Mouse (Mus musculus): ENCODE measurements at regions not wholly inside any gene's neighbourhood (a gene's known extent, or its start where the extent isn't known, plus 50 kb on each side); places are given as distances from the start of the nearest gene placed in this dataset.

DNA sequence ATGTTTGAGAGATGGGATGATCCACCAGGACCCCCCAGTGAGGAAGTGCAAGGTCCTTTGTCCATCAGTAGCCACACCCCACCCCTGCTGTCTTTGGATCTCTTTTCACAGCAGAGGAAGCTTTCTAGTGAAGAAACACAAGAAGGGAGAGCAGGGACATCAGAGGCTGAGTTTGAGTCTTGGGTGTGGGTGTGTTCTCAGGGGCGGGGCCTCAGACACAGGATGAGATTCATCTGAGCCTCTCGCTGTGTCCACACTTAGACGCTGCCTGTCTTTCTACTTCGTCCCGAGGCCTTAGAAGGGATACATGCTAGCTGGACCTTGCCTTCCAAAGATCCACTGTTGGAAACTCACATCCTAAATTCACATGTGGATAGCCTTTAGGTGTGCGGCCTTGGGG, 893.5 kb upstream of the Car8 start:
- DNase-seq, result no peak

DNA sequence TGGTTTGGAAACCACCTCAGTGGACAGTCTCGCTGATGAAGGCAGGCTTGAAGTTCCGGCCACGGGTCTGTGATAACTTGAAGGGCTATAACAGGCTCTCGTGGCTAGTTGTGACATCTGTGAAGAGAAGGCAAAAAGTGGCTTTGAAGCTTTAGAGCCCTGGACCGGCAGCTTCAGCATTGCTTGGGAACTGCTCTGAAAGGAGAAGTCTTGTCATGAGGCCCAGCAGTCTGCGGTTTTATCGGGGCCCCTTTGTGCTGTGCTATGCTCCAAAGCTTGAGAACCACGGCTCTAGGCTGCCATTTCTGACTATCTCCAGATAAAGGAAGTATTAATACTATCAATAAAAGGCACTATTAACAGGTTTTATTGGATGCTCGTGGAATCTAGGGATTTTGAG, 892.8 kb upstream of the Car8 start:
- DNase-seq, result no peak

DNA sequence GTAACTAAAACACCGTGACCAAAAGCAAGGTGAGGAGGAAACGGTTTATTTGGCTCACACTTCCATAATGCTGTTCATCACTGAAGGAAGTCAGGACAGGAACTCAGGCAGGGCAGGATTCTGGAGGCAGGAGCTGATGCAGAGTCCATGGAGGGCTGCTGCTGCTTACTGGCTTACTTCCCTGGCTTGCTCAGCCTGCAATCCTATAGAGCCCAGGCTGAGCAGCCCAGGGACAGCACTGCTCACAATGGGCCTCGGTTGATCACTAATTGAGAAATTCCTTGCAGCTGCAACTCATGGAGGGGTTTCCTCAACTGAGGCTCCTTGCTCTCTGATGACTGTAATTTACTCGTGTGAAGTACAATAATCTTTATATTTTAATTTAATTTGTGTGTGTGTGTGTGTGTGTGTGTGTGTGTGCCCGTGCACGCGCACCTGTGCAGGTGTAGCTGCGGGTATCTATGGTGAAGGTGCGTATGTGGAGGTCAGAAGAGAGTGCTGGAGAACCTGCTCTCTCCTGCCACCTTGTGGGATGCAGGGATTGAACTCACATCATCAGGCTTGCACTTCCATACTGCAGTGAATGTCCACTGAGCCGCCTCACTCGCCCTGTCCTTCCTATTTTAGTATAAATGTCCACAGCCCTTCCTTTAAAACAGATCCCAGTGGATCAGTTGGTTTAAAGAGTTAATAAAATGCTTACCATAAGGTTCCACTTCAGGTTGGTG, 886.6 kb upstream of the Car8 start:
- no peak for DNase-seq

DNA sequence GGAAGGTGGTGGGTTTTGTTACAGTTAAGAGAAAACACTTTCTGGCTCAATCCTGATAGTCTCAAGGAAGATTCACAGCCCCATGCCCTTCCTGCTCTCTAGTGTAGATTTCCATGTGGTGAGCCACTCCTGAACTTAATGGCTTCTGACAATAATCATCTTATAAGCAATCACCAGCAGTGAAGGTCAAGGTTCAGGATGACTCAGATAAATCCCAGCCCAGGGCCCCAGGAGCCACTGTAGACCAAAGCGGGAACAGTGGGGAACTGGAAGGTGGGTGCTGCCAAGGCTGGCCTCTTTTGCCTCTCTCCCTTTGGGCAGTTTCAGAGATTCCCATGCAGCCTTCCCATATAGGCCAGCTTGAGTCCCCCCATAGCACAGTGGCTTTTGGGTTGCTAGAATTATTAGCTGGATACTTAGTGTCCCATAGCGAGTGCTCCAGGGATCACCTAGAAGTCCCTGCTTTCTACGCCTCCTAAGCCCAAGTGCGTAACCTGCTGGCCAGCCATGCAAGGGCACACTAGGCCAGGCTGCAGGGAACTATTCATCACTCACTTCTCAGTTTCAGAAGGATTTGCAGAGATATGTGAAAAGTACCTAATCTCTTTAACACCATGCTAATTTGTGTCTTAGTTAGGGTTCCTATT, 885.9 kb upstream of the Car8 start:
- DNase-seq, result no peak

DNA sequence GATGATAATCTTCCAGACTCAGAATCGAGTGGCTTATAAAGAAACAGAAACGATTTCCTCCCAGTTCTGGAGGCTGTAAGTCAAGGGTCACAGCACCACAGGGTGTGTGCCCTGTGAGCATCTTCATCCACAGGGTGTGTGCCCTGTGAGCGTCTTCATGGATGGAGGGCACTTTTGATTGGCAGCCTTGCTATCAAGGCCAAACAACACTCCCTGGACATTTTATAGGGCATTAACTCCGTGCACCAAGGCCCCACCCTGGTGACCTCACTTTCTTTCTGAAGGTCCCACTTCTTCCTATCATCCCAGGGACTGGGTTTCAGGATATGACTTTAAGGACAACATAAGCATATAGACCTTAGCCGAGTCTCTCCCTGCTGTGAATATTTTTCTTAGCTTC, 885.3 kb upstream of the Car8 start:
- DNase-seq, result no peak

DNA sequence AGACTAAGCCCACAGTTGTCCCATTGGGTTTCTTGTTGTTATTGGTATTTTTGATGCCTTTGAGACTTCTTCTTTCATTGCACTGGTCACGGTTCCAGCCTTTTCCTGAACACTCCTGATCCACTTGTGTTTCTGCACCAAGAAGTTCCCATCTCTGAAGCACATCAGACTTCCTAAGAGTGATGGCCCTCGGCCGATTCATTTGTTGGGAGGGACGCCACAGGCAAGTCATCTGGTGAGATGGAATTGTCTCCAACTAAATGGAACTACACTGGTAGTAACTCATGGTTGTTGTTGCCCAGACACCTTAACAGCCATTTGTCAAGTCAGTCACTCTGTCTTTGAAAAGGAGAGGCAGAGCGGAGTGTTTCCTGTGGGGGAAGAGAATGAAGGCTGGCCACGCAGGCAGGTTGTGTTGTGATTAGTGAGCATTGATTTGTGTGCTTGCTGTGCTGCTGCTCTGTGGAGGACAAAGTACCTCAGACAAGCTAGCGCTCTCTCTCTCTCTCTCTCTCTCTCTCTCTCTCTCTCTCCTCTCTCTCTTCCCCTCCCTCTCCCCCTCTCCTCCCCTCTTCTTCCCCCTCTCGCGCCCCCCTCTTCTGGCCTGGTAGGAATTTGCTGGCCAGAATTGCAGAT, 884.7 kb upstream of the Car8 start:
- DNase-seq, result no peak

DNA sequence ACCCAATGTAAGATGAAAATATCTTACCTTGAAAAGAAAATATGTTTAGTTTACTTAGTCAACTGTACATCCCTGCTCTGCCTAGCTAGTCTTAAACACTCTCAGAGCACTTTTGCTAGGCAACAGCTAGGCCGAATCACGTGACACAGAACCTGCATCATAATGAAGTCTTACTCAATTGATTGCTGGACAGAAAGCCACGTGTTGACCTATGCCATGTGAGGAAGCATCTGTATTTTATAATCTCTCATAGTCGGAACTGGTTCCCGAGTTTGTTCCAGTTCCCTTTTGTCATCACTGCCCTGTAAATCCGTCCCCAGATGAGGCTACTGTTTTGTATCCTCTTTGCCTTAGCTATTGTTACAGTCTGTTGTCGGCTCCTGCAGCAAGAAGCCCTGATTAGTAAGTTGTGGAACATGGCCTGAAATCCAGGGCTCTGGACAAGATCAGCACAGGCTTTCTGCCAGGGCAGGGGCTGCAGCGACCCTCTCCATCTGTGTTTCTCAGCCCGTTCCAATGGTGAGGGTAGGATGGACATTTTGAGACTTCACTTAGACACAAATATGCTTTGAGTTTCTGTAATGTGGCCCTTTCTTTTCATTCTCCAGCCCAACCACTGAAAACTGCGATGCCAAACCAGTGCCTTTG, 883.9 kb upstream of the Car8 start:
- DNase-seq, result no peak

DNA sequence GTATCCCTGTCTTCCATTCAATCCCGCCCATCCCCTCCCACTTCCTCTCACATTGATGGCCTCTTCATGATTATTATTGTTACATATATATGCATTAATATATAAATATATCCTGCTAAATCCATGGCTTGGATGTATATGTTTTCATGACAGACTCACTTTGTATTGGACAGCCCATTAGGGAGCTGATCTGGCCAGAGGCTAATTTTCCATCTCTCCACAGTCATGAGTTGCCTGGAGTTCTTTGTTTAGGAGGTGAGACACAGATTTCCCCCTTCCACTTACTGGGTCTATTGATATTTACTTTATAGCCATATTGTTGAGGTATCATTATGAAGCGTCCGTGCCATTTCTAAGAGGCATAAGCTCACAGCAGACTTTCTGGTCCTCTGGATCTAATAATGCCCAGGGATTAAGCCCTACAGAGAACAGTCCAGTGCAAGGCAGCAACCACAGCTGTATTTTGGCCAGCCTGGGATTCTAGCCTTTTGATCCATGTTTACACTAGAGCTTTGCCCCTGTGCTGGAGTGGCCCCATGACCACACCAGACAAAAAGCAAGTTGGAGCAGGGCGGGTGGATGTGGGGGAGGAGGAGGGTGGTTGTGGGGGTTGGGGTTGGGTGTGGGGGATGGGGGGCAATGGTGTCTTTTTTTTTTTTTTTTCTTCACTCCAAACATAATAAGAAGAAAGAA, 878.3 kb upstream of the Car8 start:
- DNase-seq, result no peak

DNA sequence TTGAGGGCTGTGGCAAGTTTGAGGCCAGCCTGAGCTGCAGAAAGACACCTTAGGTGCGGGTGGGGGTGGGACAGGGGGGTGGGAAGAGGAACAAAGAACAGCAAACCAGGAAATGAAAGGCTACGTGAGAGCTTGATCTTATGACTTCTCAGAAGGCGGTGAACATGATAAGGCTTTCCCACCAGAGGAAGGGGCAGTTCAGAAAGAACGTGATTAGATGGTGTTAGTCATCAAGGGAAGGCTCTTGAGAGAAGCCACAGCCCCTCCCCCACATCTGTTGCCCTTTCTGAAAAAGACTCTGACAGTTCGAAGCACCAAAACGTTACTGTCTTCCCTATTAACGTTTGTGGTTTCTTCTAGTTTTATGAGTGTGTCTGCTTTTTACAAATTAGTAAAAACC, 877.0 kb upstream of the Car8 start:
- DNase-seq, result no peak

DNA sequence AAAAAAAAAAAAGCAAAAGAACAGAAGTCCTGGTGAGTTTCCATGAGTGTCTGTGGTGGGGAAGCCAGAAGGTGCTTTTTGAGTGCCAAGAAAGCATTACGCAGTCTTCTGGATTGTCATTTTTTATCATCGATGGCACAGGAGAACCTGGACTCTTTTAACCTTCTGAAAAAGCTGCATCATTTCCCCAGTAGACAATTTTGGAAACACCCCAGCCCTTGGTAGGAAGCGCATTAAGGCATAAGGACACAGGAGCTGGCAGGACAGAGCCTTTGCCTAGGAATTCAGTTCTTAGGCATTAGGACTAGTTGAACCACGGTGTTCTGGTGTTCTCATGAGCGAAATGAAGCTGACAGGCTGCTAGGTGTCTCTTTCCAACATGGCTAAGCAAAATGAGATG, 875.1 kb upstream of the Car8 start:
- DNase-seq, result no peak

DNA sequence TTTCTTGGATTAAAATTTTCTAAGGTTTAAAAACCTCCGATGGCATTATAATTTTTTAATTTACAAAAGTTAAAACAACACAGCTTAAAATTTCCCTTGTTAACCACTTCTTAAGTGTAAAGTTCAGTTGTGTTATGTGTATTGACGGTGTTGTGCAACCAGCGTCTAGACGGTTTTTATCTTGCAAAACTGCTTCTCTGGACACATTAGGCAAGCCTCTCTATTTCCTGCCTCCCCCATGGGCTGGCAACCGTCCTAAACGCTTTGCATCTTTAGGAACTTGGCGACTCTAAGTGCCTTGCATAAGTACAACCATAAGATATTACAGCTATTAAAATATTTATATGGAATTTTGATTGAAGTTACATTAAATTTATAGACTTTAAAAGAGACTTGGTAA, 871.5 kb upstream of the Car8 start:
- peak; percentile 64 for DNase-seq

DNA sequence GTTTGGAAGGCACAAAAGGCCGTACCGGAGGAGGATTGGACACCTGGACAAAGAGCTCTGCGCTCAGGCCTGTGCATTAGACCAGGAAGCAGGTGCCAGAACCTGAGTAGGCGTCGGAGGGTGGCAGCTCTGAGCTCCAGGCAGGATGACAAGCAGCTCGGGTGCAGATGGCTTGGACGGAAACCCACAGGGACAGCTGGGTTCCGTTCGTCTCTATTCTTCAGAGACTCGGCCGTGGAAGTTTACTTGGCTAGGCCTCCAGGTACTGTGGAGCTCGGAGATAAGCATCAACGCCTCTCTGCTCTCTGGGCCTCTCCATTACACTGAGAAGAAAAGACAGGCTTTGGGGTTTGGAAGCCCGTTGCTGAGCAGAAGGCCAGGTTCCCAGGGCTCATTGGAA, 868.5 kb upstream of the Car8 start:
- no peak for DNase-seq

DNA sequence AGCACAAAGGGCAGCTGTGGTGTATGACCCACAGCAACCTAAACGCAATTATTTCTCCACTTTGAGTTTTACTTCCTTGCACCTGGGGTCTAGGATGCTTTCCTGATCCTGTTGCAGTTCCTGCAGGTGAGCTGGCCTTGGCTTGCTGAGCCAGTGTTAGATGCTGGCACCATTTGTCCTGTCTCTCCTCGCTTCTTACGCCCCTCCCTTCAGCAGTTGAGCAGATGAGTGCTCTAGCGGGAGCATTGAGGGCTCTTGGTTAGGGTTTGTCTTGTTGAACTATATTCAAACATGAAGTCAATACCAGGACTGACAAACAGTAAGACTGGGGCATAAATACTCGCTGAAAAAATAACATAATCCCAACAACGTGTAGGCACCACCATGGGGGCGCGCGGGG, 867.9 kb upstream of the Car8 start:
- no peak for DNase-seq

DNA sequence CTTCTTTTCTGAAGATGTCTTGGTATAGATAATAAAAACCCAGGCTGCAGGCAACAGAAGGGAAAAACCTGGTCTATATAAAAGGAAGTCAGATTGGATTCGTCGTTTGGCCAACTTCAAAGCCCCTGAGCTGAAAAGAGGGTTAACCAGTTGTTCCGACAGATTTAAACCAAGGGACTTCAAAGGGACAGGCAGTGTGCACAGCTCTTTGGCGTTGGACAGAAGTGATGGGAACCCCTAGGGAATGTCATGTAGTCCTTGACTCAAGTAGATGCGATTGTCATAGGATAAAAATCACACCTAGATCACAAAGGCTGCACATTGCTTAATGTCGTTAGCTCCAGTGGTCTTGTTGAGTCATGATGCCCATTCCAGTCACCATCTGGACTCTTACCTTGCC, 865.8 kb upstream of the Car8 start:
- no peak for DNase-seq

DNA sequence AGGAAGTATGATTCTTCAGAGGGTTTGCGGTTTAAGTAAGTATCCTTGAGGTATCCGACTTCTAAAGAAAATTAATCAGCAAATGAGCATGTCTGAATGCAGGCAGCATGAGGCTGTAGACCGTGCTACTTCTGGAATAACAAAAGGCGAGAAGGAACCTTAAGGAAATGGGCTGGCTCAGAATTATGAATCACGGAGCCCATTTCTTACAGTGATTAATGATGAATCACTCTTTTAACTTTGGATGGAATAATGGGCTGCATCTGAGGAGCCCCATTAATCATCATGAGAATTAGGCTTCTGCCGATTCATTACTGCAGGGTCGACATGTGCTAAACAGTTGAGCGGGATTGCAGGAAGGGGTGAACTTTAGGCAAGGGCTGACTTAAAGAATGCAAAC, 865.1 kb upstream of the Car8 start:
- no peak for DNase-seq

DNA sequence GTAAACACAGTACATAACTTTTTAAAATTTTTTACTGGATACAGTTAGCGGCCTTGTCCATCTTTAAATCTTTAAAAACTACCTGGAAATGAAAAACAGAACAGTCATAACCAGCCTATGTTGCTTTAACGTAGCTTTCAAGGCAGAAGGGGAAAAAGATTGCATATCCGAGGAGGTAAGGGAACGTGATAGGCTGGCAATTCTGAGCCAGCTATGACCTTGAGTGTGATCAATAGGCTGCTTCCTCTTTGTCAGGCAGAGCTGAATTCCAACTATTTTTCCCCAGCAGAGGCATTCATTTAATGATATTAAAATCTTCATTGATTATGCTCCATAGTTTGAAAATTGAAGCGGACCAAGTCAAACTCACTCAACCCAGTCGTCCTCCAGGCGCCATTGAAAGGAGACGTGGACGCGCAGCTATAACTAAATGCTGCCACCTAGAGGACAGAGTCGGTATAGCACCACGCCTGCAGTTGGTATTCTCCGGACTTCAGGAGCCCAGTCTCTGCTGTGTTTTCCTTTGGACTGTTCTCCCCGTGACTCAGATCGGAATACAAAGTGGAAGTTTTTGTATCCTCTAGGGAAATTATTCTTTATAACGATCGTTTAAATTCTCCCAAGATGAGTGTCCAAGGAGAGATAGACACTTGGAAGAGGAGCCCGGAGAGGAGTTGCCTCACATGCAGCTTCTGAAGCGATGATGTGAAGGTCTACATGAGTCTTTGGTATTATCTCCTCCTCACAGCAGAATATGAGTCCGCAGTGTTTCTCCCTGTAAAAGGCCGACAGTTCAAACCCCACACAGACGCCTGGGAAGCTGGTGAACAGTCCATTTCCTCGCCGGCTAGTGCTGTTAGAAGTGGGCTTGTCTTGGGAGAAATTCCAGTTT, 858.2 kb upstream of the Car8 start:
- DNase-seq, result peak; percentile 93

DNA sequence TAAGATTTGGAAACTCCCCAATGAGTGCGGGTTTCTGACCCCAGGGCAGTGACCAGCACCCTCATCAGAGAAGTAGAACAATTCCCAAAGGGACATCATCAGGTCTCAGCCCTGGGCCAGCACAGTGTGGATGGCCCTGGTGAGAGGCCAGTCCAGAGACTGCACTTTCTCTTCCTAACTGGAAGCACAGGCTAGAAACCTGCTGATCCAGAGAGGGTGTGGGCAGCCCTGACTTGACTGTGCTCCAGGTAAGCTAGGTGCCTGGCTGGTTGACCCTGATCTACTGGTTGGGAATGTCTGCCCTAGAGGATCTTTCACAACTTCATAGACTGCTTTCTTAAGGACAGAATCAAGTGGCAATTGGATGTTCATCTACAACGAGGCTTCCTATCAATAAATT, 857.4 kb upstream of the Car8 start:
- DNase-seq, result no peak

DNA sequence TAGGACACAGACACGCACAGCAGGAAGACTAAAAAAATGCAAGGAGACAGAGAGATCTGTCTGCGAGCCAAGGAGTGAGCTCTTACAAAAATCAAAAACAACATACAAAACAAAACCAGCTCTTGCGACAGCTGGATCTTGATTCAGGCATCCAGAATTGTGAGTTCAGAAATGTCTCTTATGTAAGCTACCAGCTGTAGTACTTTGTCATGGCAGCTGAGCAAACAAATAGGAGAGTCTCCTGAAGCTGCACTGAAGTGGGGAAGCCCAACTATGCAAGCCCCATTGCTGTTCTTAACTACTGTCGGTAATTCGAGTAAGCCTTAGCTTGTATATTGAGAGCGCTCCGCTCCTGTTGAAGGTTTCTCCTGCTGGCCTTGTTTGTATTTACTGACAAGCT, 856.8 kb upstream of the Car8 start:
- DNase-seq, result peak; percentile 23

DNA sequence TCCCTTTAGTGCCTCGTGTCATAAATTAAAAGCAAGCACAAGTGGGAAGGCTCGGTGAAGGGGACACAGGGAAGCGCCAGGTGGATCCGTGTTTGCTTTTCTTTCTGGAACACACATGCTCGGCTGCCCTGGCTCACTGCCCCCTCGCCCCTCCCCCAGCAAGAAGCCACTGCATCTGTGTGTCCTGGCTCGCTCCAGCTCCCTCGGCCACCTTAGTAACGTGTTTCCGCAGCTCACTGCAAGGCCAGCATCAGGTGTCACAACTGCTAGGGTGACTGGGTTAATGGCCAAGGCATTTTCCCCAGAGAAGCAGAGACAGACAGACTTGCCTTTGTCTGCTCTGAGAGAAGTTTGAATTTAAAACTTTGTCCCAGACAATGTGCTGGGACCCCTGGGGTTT, 855.7 kb upstream of the Car8 start:
- no peak for DNase-seq

DNA sequence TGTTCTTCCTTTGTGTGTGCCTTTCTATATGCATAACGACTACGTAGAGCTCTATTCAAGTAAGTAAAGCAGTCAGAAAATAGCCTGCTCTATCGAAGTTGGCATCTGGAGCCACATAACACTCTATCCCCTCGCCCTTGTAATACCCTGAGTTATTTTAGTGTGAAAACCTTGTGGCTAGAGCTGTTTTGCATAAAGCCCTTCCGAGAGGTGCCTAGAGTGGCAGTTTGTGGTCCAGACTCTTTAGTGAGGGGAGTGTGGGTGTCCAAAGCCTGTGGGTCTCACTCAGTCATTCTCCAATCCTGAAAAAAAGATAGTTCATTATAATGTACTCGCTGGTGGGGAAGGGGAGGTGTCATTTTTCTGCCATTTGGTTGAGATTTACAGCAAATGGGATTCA, 855.2 kb upstream of the Car8 start:
- DNase-seq, result no peak

DNA sequence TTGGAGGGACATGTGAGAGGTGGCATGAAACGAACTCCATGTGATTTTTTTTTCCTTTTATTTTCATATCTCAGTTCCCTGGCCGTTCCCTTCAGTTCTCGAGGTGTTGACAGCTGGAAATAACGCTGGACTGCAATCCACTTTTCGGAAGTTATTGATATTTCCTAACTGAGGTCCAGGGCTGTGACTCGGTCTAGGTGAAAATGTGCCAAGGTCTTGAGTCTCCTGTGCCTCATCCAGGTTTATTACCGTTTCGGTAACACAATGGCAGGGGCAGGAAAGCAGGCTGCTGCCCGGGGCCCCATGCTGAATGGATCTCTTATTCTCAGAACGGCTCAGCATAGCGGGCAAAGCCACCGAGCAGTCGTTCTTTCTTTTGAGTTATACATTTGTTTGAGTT, 844.7 kb upstream of the Car8 start:
- no peak for DNase-seq
